Mouse (Mus musculus) cerebellum, adult 2 months (tissue): ENCODE data around the gene Pon2. TPM values are rescaled to one million over a fixed set of nuclear protein-coding genes. Genes with fewer than 3 reads are reported as not detected.
"Not testable (repeated sequence)": the region's sequence is repeated elsewhere in the genome, so short reads cannot be mapped to it uniquely, and the experiment has no call there.

Experiments
- DNase-seq, 2 experiments: peaks; one replicate each; pipeline ENCODE4 v3.0.0; 2021
- H3K27ac ChIP-seq: fragments of 200-500 bp; 2 replicates; pipeline ENCODE4 v1.5.1; 2012; ENCODE audit warnings: low read length, control low read depth, inconsistent platforms; ENCODE audit not compliant: insufficient read depth
- H3K27me3 ChIP-seq: fragments of 200-500 bp; 2 replicates; pipeline ENCODE4 v1.6.1; 2012; ENCODE audit warnings: inconsistent platforms, mild to moderate bottlenecking, low read length, moderate library complexity; ENCODE audit not compliant: control insufficient read depth, insufficient read depth
- H3K4me1 ChIP-seq: fragments of 200-500 bp; 2 replicates; pipeline ENCODE4 v1.6.1; 2011; ENCODE audit warnings: low read length; ENCODE audit not compliant: control insufficient read depth, insufficient read depth
- H3K4me3 ChIP-seq: fragments of 200-500 bp; replicated peaks from 2 replicates; pipeline ENCODE3; 2011; ENCODE audit warnings: mild to moderate bottlenecking, low read depth, low read length, control low read depth; ENCODE audit not compliant: insufficient read depth
- CTCF ChIP-seq: fragments of 200-500 bp; IDR thresholded peaks from 2 replicates; pipeline ENCODE4 v1.5.1; 2011; ENCODE audit warnings: low read depth, mild to moderate bottlenecking, control low read depth, low read length, moderate library complexity, borderline replicate concordance; ENCODE audit not compliant: insufficient read depth
- POLR2A ChIP-seq: fragments of 200-500 bp; IDR thresholded peaks from 2 replicates; pipeline ENCODE4 v1.6.1; 2011; ENCODE audit warnings: low read length, control low read depth, borderline replicate concordance; ENCODE audit not compliant: insufficient read depth
- WGBS: fragments of 180-500 bp; shearing (Covaris S2); methylation state at CpG from one replicate; pipeline ENCODE4 v1.1.7; 2018; 5-methylcytosine and 5-hydroxymethylcytosine counted together
- polyA plus RNA-seq: library from polyadenylated mRNA; depleted of rRNA; stranded (reverse); fragments of >200 nt; gene quantifications from 2 replicates; pipeline ENCODE4 v1.2.3, GENCODE M21; 2012; rRNA removed

Pon2 gene
- polyA plus RNA-seq = 32.7 and 43.4 TPM in 2 replicates

GRCm38 (mm10) chr6:5298092-5298554, at the start of gene Pon2:
TSS of gene Pon2 (minus strand) at chr6:5298455.
- Histone ChIP-seq H3K4me1 (no peaks in the 10 kb centered on the region; the same call in 1 of the 2 replicates), H3K27me3 (peaks cover 3% of the 10 kb centered on the region; the same call in 1 of the 2 replicates), H3K4me3 (peak within 1 kb of the TSS; percentile 59), H3K27ac (0 out of 2 replicates have a peak within 1 kb of the TSS, but pooled peaks have one; percentile 4)
- WGBS = under 1% methylated on average over 44 of the region's 47 CpGs
- DNase-seq = peak; percentile 35 to 40
- TF ChIP-seq CTCF = no peak
- no peak for TF ChIP-seq POLR2A

GRCm38 (mm10) chr6:5344255-5344654, 46.0 kb upstream of the Pon2 start:
- Histone ChIP-seq H3K27ac (no peak overlapping the region), H3K27me3 (no peaks in the 10 kb centered on the region), H3K4me1 (no peaks in the 10 kb centered on the region), H3K4me3 (no peak overlapping the region)
- 44% methylated on average over 6 of the region's 6 CpGs for WGBS
- DNase-seq = no peak
- TF ChIP-seq POLR2A (no peak), CTCF (no peak)

GRCm38 (mm10) chr6:5339283-5339682, 41.0 kb upstream of the Pon2 start:
- H3K4me3 ChIP-seq, H3K27ac ChIP-seq, H3K27me3 ChIP-seq, H3K4me1 ChIP-seq, DNase-seq: not testable (repeated sequence)
- 97% methylated on average over 1 of the region's 1 CpGs for WGBS

- H3K4me1 ChIP-seq, H3K27ac ChIP-seq, H3K27me3 ChIP-seq, H3K4me3 ChIP-seq, DNase-seq: not testable (repeated sequence)
- 89% methylated on average over 4 of the region's 4 CpGs for WGBS
Observed at GRCm38 (mm10) chr6:5338781-5339180, 40.5 kb upstream of the Pon2 start.

GRCm38 (mm10) chr6:5336016-5336415, 37.8 kb upstream of the Pon2 start:
- H3K27ac ChIP-seq, H3K4me1 ChIP-seq, H3K27me3 ChIP-seq, H3K4me3 ChIP-seq, DNase-seq: not testable (repeated sequence)

GRCm38 (mm10) chr6:5334021-5334420, 35.8 kb upstream of the Pon2 start:
- WGBS = 43% methylated on average over 5 of the region's 5 CpGs
- no peak for DNase-seq

GRCm38 (mm10) chr6:5332560-5333150, 34.4 kb upstream of the Pon2 start:
- Histone ChIP-seq H3K27ac (no peak overlapping the region), H3K4me3 (no peak overlapping the region), H3K27me3 (no peaks in the 10 kb centered on the region), H3K4me1 (no peaks in the 10 kb centered on the region)
- no peak for DNase-seq
- no peak for TF ChIP-seq POLR2A
- WGBS = 67% methylated on average over 3 of the region's 3 CpGs

More at GRCm38 (mm10) chr6:5334021-5334420, 35.8 kb upstream of the Pon2 start:
- no peak overlapping the region for H3K4me3 ChIP-seq
- H3K27me3 ChIP-seq = no peaks in the 10 kb centered on the region
- H3K4me1 ChIP-seq = no peaks in the 10 kb centered on the region
- TF ChIP-seq CTCF = no peak
- TF ChIP-seq POLR2A = no peak
- no peak overlapping the region for H3K27ac ChIP-seq

- WGBS = 15% methylated on average over 2 of the region's 2 CpGs
- H3K27ac ChIP-seq = no peak overlapping the region
- no peak for DNase-seq
- H3K27me3 ChIP-seq = no peaks in the 10 kb centered on the region
- H3K4me1 ChIP-seq = no peaks in the 10 kb centered on the region
- no peak for TF ChIP-seq CTCF
- TF ChIP-seq POLR2A = no peak
- no peak overlapping the region for H3K4me3 ChIP-seq
Observed at GRCm38 (mm10) chr6:5325122-5325521, 26.9 kb upstream of the Pon2 start.

- WGBS = 93% methylated on average over 6 of the region's 6 CpGs
- H3K4me3 ChIP-seq, H3K27me3 ChIP-seq, H3K27ac ChIP-seq, DNase-seq, H3K4me1 ChIP-seq: not testable (repeated sequence)
Observed at GRCm38 (mm10) chr6:5324101-5324500, 25.8 kb upstream of the Pon2 start.
